10 mouse cellular contexts compared by ENCODE assay signal in genomic region chr9:29183011-29183410, GRCm38 (mm10).
"Had no signal": no experiment of that assay in that cellular context is flagged by ENCODE, and none has a peak within 500 bp of the region (broad histone marks: within the 10 kb centered on the region; RNA-seq: fewer than 3 reads in every experiment).

No protein-coding gene starts in this region.

- DNase-seq: kidney, postnatal 25 days; layer of hippocampus, adult 9-11 months; liver; lung, adult 18-20 months; lung, postnatal 10 days; lung, postnatal 36 days; retina, postnatal 1 day; right cerebral cortex, postnatal 25 days; spleen, adult 18-20 months; thymus, postnatal 36 days had no signal
